Mouse (Mus musculus) MEL (cell line): ENCODE data around the gene Stk11ip.

ENCODE experiments used
- CTCF ChIP-seq, 3 experiments: IDR thresholded peaks in 2 of 3; conservative IDR thresholded peaks in 1 of 3; 2 replicates each; pipeline ENCODE4 v1.5.1; 2011 to 2012; ENCODE audit warnings: low read length in 3 of 3, low read depth in 2 of 3, mild to moderate bottlenecking in 2 of 3, improper control_type of control experiment in 1 of 3, inconsistent platforms in 1 of 3, mixed read lengths in 1 of 3, moderate library complexity in 1 of 3; ENCODE audit not compliant: control insufficient read depth in 1 of 3, insufficient read depth in 1 of 3, poor library complexity in 1 of 3, severe bottlenecking in 1 of 3
- ELF1 ChIP-seq: IDR thresholded peaks from 2 replicates; pipeline ENCODE4 v1.6.1; 2014; ENCODE audit warnings: low read depth, mild to moderate bottlenecking, inconsistent platforms, low read length, improper control_type of control experiment, moderate library complexity
- MAX ChIP-seq: IDR thresholded peaks from 2 replicates; pipeline ENCODE4 v1.6.1; 2011; ENCODE audit warnings: low read length, improper control_type of control experiment
- NELFE ChIP-seq: IDR thresholded peaks from 2 replicates; pipeline ENCODE4 v1.6.1; 2011; ENCODE audit warnings: low read depth, low read length, improper control_type of control experiment
- POLR2A ChIP-seq, 2 experiments: IDR thresholded peaks; 2 replicates each; pipeline ENCODE4 v1.6.1; 2011 to 2012; ENCODE audit warnings: low read length in 2 of 2, mild to moderate bottlenecking in 2 of 2, control low read depth in 1 of 2, improper control_type of control experiment in 1 of 2, low read depth in 1 of 2, moderate library complexity in 1 of 2; ENCODE audit not compliant: control insufficient read depth in 1 of 2, insufficient read depth in 1 of 2, poor library complexity in 1 of 2
- USF1 ChIP-seq: IDR thresholded peaks from 2 replicates; pipeline ENCODE4 v1.6.1; 2014; ENCODE audit warnings: low read depth, mild to moderate bottlenecking, inconsistent platforms, low read length, improper control_type of control experiment, moderate library complexity
- USF2 ChIP-seq, 2 experiments: IDR thresholded peaks; 2 replicates each; pipeline ENCODE4 v1.6.1; 2011 to 2012; ENCODE audit warnings: improper control_type of control experiment in 2 of 2, low read length in 2 of 2, borderline replicate concordance in 1 of 2, inconsistent platforms in 1 of 2, low read depth in 1 of 2, mild to moderate bottlenecking in 1 of 2; ENCODE audit not compliant: insufficient read depth in 1 of 2

DNA sequence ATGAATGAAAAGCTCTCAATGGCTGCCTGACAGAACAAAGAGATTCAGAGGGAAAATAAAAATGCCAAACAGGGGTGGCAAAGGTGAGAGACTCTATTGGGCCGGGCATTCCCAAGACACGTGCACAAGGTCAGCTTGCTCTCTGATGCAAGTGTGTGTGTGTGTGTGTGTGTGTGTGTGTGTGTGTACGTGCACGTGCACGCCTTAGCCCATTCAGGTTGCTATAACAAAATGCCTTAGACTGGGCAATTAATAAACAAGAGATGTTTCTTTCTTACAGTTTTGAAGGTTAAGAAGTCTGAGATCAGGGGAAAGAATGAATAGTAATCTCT, 61.3 kb downstream of the Stk11ip start:
- no peak for TF ChIP-seq USF1
- no peak for TF ChIP-seq MAX
- TF ChIP-seq POLR2A (IDR thresholded peaks at IDR 0.05; ENCODE audit: control insufficient read depth in 1 of 2, insufficient read depth in 1 of 2, low read depth in 1 of 2, low read length in 2 of 2, poor library complexity in 1 of 2), result no peak
- no peak for TF ChIP-seq NELFE
- TF ChIP-seq CTCF (IDR thresholded peaks at IDR 0.05 in 2 of 3, conservative IDR thresholded peaks at IDR 0.05 in 1 of 3; ENCODE audit: control insufficient read depth in 1 of 3, insufficient read depth in 1 of 3, low read depth in 2 of 3, low read length in 3 of 3, poor library complexity in 1 of 3, severe bottlenecking in 1 of 3), result no peak
- TF ChIP-seq ELF1, result no peak
- no peak for TF ChIP-seq USF2 (IDR thresholded peaks at IDR 0.05; ENCODE audit: borderline replicate concordance in 1 of 2, insufficient read depth in 1 of 2, low read depth in 1 of 2, low read length in 2 of 2)
